Comparison of ENCODE assay signal across 32 mouse cellular contexts in genomic region chr9:106469776-106470175, GRCm38 (mm10). TPM values are rescaled to one million over a fixed set of nuclear protein-coding genes. Genes with fewer than 3 reads are reported as not detected.
DNase-seq lines count a peak whose midpoint lies in the region; ATAC-seq lines count a peak whose summit lies in the region.
"Had no signal": no experiment of that assay in that cellular context is flagged by ENCODE, and none has a peak within 500 bp of the region (broad histone marks: within the 10 kb centered on the region; RNA-seq: fewer than 3 reads in every experiment).

No protein-coding gene starts in this region.

- 78% methylated on average over 9 of the region's 9 CpGs for WGBS in midbrain, embryonic 10.5 days

- ATAC-seq in megakaryocyte, adult 5-6 weeks (ENCODE audit: poor library complexity, severe bottlenecking) = no peak
- ATAC-seq: forebrain, postnatal 0 days; hindbrain, postnatal 0 days; intestine, embryonic 16.5 days; midbrain, embryonic 13.5 days had no signal

- peaks cover 8% of the 10 kb centered on the region for H3K36me3 ChIP-seq in megakaryocyte, embryonic 14.5 days (replicated peaks; ENCODE audit: low read length)
- H3K36me3 ChIP-seq in midbrain, embryonic 10.5 days = peaks cover 14% of the 10 kb centered on the region
- H3K36me3 ChIP-seq: embryonic facial prominence, embryonic 13.5 days; heart, embryonic 15.5 days; hindbrain, embryonic 12.5 days; limb, embryonic 13.5 days; lung, embryonic 15.5 days; midbrain, embryonic 13.5 days; neural tube, embryonic 15.5 days had no signal

- DNase-seq in cerebellum, adult 11 months = peak; percentile 12
- no peak for DNase-seq in cerebellum, postnatal 4 days (ENCODE audit: low spot score in 2 of 2)
- DNase-seq in gastrocnemius, postnatal 14 days = peak; percentile 2
- no peak for DNase-seq in gastrocnemius, adult 18-20 months (ENCODE audit: low spot score)
- DNase-seq in induced T-regulatory cell, adult 2 months (ENCODE audit: low read depth) = peak; percentile 35
- no peak for DNase-seq in midbrain, embryonic 10.5 days (ENCODE audit: low spot score)
- DNase-seq: forebrain, postnatal 0 days; kidney, adult 8-10 months; kidney, postnatal 14 days; retina, postnatal 1 day; right cerebral cortex, postnatal 25 days; spleen, adult 18-20 months; thymus, postnatal 4 days had no signal

- H3K4me3 ChIP-seq in megakaryocyte, embryonic 14.5 days (replicated peaks) = peak overlapping the region; percentile 66
- no peak overlapping the region for H3K4me3 ChIP-seq in midbrain, embryonic 10.5 days
- H3K4me3 ChIP-seq: embryonic facial prominence, embryonic 13.5 days; erythroblast, embryonic 14.5 days; forebrain, embryonic 12.5 days; heart, embryonic 10.5 days; heart, embryonic 15.5 days; hindbrain, embryonic 12.5 days; limb, embryonic 13.5 days; lung, embryonic 15.5 days; midbrain, embryonic 13.5 days; neural tube, embryonic 15.5 days had no signal

- peaks cover 30% of the 10 kb centered on the region for H3K27me3 ChIP-seq in megakaryocyte, embryonic 14.5 days (replicated peaks)
- peaks cover 28% of the 10 kb centered on the region for H3K27me3 ChIP-seq in midbrain, embryonic 10.5 days (ENCODE audit: low read depth, poor library complexity, severe bottlenecking)
- H3K27me3 ChIP-seq: embryonic facial prominence, embryonic 13.5 days; midbrain, embryonic 13.5 days; neural tube, embryonic 15.5 days had no signal

- no peak overlapping the region for H3K27ac ChIP-seq in midbrain, embryonic 10.5 days (replicated peaks)
- H3K27ac ChIP-seq: embryonic facial prominence, embryonic 13.5 days; forebrain, embryonic 12.5 days; heart, embryonic 10.5 days; heart, embryonic 15.5 days; hindbrain, embryonic 12.5 days; hindbrain, postnatal 0 days; limb, embryonic 13.5 days; lung, embryonic 15.5 days; midbrain, embryonic 13.5 days; neural tube, embryonic 15.5 days had no signal

- peaks cover 68% of the 10 kb centered on the region for H3K4me1 ChIP-seq in megakaryocyte, embryonic 14.5 days
- H3K4me1 ChIP-seq in midbrain, embryonic 10.5 days = peaks cover 55% of the 10 kb centered on the region

- intact Hi-C loops in gastrocnemius, postnatal 14 days (cut with DNase I; ENCODE audit: low total_unique reads) = loop anchor here (5.0 kb wide), 1 partner anchor 32 kb away; the partner anchor contains the start of gene Acy1

- 0 out of 2 replicates have a peak, but pooled peaks cover 4% of the 10 kb centered on the region for H3K9me3 ChIP-seq in megakaryocyte, embryonic 14.5 days
- H3K9me3 ChIP-seq in midbrain, embryonic 10.5 days (replicated peaks) = no peaks in the 10 kb centered on the region
- H3K9me3 ChIP-seq: embryonic facial prominence, embryonic 13.5 days; forebrain, embryonic 12.5 days; heart, embryonic 10.5 days; heart, embryonic 15.5 days; hindbrain, embryonic 12.5 days; limb, embryonic 13.5 days; lung, embryonic 15.5 days; midbrain, embryonic 13.5 days; neural tube, embryonic 15.5 days had no signal

RNA-seq across cellular contexts. Expression of gene Gpr62, which starts 4.0 kb away (rescaled TPM):
- under 1 TPM; 0.16 to 0.33 TPM for total RNA-seq in gastrocnemius, postnatal 14 days (2021)
- under 1 TPM; 0.14 to 0.21 TPM for total RNA-seq in gastrocnemius, adult 18-20 months (2021)
- polyA plus RNA-seq in megakaryocyte, embryonic 14.5 days (2012; ENCODE audit: insufficient read depth, low replicate concordance) = 0.39 TPM in 1 of 2 replicates, not detected in the other
- total RNA-seq in megakaryocyte, adult 5-6 weeks (2015) = not detected in 2 replicates
- not detected in 2 replicates for total RNA-seq in megakaryocyte, adult 5-6 weeks (2017)
- polyA plus RNA-seq in midbrain, embryonic 10.5 days (2016; fragmentation: Nextera tagmentation; extraction: Ambion mirVana) = 0.11 and 0.15 TPM in 2 replicates
- total RNA-seq: common myeloid progenitor, adult 5-6 weeks; granulocyte monocyte progenitor cell, adult 5-6 weeks; heart, postnatal 25 days; megakaryocyte progenitor cell, adult 5-6 weeks had no signal
- polyA plus RNA-seq: CD4-positive, CD25-positive, alpha-beta regulatory T cell, adult 4 months; erythroblast, embryonic 14.5 days had no signal

RNA-seq across cellular contexts. Expression of gene Rrp9, which starts 6.0 kb away (rescaled TPM):
- total RNA-seq in gastrocnemius, postnatal 14 days (2021) = 10 to 100 TPM; 12.6 to 18.4 TPM
- total RNA-seq in gastrocnemius, adult 18-20 months (2021) = 10 to 100 TPM; 19.8 to 21.7 TPM
- polyA plus RNA-seq in megakaryocyte, embryonic 14.5 days (2012; ENCODE audit: insufficient read depth, low replicate concordance) = 198 and 662 TPM in 2 replicates
- 3.6 and 6.3 TPM in 2 replicates for total RNA-seq in megakaryocyte, adult 5-6 weeks (2015)
- total RNA-seq in megakaryocyte, adult 5-6 weeks (2017) = 10.0 and 16.0 TPM in 2 replicates
- polyA plus RNA-seq in midbrain, embryonic 10.5 days (2016; fragmentation: Nextera tagmentation; extraction: Ambion mirVana) = 69.9 and 74.9 TPM in 2 replicates

RNA-seq across cellular contexts. Expression of gene Parp3, which starts 7.0 kb away (rescaled TPM):
- 10 to 100 TPM; 64.1 to 76.2 TPM for total RNA-seq in gastrocnemius, postnatal 14 days (2021)
- total RNA-seq in gastrocnemius, adult 18-20 months (2021) = 10 to 100 TPM; 68.1 to 69.4 TPM
- 2.6 and 5.6 TPM in 2 replicates for polyA plus RNA-seq in megakaryocyte, embryonic 14.5 days (2012; ENCODE audit: insufficient read depth, low replicate concordance)
- 14.3 and 19.2 TPM in 2 replicates for total RNA-seq in megakaryocyte, adult 5-6 weeks (2015)
- 26.7 and 29.7 TPM in 2 replicates for total RNA-seq in megakaryocyte, adult 5-6 weeks (2017)
- polyA plus RNA-seq in midbrain, embryonic 10.5 days (2016; fragmentation: Nextera tagmentation; extraction: Ambion mirVana) = 1.9 and 2.7 TPM in 2 replicates

RNA-seq across cellular contexts. Expression of gene Pcbp4, which starts 16.7 kb away (rescaled TPM):
- total RNA-seq in gastrocnemius, postnatal 14 days (2021) = 10 to 100 TPM; 47.6 to 48.7 TPM
- total RNA-seq in gastrocnemius, adult 18-20 months (2021) = 10 to 100 TPM; 54.7 to 69.6 TPM
- 33.5 and 43.6 TPM in 2 replicates for polyA plus RNA-seq in megakaryocyte, embryonic 14.5 days (2012; ENCODE audit: insufficient read depth, low replicate concordance)
- 1.5 and 2.9 TPM in 2 replicates for total RNA-seq in megakaryocyte, adult 5-6 weeks (2015)
- 2.4 and 4.0 TPM in 2 replicates for total RNA-seq in megakaryocyte, adult 5-6 weeks (2017)
- polyA plus RNA-seq in midbrain, embryonic 10.5 days (2016; fragmentation: Nextera tagmentation; extraction: Ambion mirVana) = 385 and 386 TPM in 2 replicates

RNA-seq across cellular contexts. Expression of gene Abhd14a, which starts 22.3 kb away (rescaled TPM):
- total RNA-seq in gastrocnemius, postnatal 14 days (2021) = 10 to 100 TPM; 13.3 to 16.0 TPM
- 10 to 100 TPM; 16.9 to 17.0 TPM for total RNA-seq in gastrocnemius, adult 18-20 months (2021)
- 3.3 and 10.6 TPM in 2 replicates for polyA plus RNA-seq in megakaryocyte, embryonic 14.5 days (2012; ENCODE audit: insufficient read depth, low replicate concordance)
- 3.2 and 3.9 TPM in 2 replicates for total RNA-seq in megakaryocyte, adult 5-6 weeks (2015)
- total RNA-seq in megakaryocyte, adult 5-6 weeks (2017) = 2.2 and 4.2 TPM in 2 replicates
- 37.7 TPM in 2 replicates for polyA plus RNA-seq in midbrain, embryonic 10.5 days (2016; fragmentation: Nextera tagmentation; extraction: Ambion mirVana)

Comparison
In these comparisons a context has a peak if more than half of its experiments do, and no peak if none do; other contexts are left out.
1. DNase-seq: peak in cerebellum, adult 11 months (single experiment), gastrocnemius, postnatal 14 days (single experiment) and induced T-regulatory cell, adult 2 months (single experiment); none in cerebellum, postnatal 4 days (0 of 2), gastrocnemius, adult 18-20 months (single experiment) and midbrain, embryonic 10.5 days (single experiment).